Mouse (Mus musculus): ENCODE results near the gene Cx3cr1.

DNA sequence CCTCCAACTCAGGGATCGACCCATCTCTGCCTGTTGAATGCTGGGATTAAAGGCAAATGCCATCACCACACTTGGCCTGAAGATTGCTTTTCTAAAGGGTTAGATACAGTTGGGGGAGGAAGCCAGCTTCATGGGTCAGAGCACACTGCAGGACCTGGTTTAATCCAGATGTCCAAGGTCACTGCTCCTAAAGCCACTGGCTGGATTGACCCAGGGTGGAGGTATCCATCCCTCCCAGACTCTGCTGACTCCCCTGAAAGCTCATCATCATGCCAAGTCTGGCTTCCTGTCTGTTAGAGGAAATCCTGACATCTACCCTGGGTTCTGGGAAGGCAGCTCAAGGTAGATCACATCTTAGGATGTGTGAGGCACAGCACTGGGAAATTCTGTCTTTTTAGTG lies 70.9 kb downstream of the Cx3cr1 start:
- TF ChIP-seq POLR2A (IDR thresholded peaks at IDR 0.05; ENCODE audit: insufficient read length, low read depth) (no peak), E2F4 (IDR thresholded peaks at IDR 0.05; ENCODE audit: insufficient read depth) (no peak), POLR2AphosphoS2 (IDR thresholded peaks at IDR 0.05; ENCODE audit: insufficient read length, low read depth) (no peak), MAX (IDR thresholded peaks at IDR 0.05; ENCODE audit: low read depth) (no peak), REST (IDR thresholded peaks at IDR 0.05; ENCODE audit: insufficient read depth, insufficient read length) (no peak), TCF12 (IDR thresholded peaks at IDR 0.05; ENCODE audit: insufficient read depth, poor library complexity, severe bottlenecking) (no peak), CEBPB (IDR thresholded peaks at IDR 0.05; ENCODE audit: insufficient read depth, poor library complexity, severe bottlenecking) (no peak)
